Mouse (Mus musculus) heart, embryonic 16.5 days (tissue): Measurements from ENCODE around the gene Meig1. TPM values are rescaled to one million over a fixed set of nuclear protein-coding genes. Genes with fewer than 3 reads are reported as not detected.

Experiments used
- ATAC-seq: fragments of 200-750 bp; cut with Nextera tagmentation; replicated peaks from 2 replicates; pipeline ENCODE4 v1.8.0; 2017; ENCODE audit warnings: moderate number of reproducible peaks; ENCODE audit not compliant: insufficient read depth, low FRiP score; ENCODE audit errors: extremely low read depth
- H3K27ac ChIP-seq: fragments of 300-500 bp; sonication (generic); 2 replicates; pipeline ENCODE4 v1.5.1; 2014; ENCODE audit warnings: mild to moderate bottlenecking, low read length, control low read depth, moderate library complexity
- H3K27me3 ChIP-seq: fragments of 300-500 bp; sonication (generic); 2 replicates; pipeline ENCODE4 v1.6.1; 2014; ENCODE audit warnings: low read length, mixed read lengths; ENCODE audit not compliant: control insufficient read depth, insufficient read depth
- H3K36me3 ChIP-seq: fragments of 300-500 bp; sonication (generic); 2 replicates; pipeline ENCODE4 v1.6.1; 2014; ENCODE audit not compliant: control insufficient read depth, insufficient read depth
- H3K4me1 ChIP-seq: fragments of 300-500 bp; sonication (generic); 2 replicates; pipeline ENCODE4 v1.6.1; 2014; ENCODE audit warnings: low read length, mixed read lengths; ENCODE audit not compliant: control insufficient read depth, insufficient read depth
- H3K4me2 ChIP-seq: fragments of 300-500 bp; sonication (generic); 2 replicates; pipeline ENCODE4 v1.6.1; 2014; ENCODE audit warnings: low read depth, mild to moderate bottlenecking, control low read depth, low read length
- H3K4me3 ChIP-seq: fragments of 300-500 bp; sonication (generic); 2 replicates; pipeline ENCODE4 v1.5.1; 2014; ENCODE audit warnings: mild to moderate bottlenecking, control low read depth, low read length
- H3K9ac ChIP-seq: fragments of 300-500 bp; sonication (generic); 2 replicates; pipeline ENCODE4 v1.6.1; 2014; ENCODE audit warnings: low read length, control low read depth
- H3K9me3 ChIP-seq: fragments of 300-500 bp; sonication (generic); replicated peaks from 2 replicates; pipeline ENCODE4 v1.6.1; 2016; ENCODE audit warnings: low read length; ENCODE audit not compliant: control insufficient read depth
- WGBS: fragments of 180-500 bp; shearing (Covaris S2); extraction: QIAGEN DNeasy Blood & Tissue Kit; methylation state at CpG from one replicate; pipeline ENCODE4 v1.1.7; 2014; 5-methylcytosine and 5-hydroxymethylcytosine counted together
- polyA plus RNA-seq: library from polyadenylated mRNA; unstranded; fragments of >200 nt; fragmentation: Nextera tagmentation; extraction: Ambion mirVana; gene quantifications from 2 replicates; pipeline ENCODE4 v1.2.1, GENCODE M21; 2015

Meig1 gene
- polyA plus RNA-seq, 1 experiment from 2014 or later = 2.7 TPM

- no peak overlapping the region for H3K27ac ChIP-seq
- no peak overlapping the region for H3K4me3 ChIP-seq
- no peak overlapping the region for H3K4me2 ChIP-seq
- H3K9me3 ChIP-seq = no peaks in the 10 kb centered on the region
- H3K36me3 ChIP-seq = no peaks in the 10 kb centered on the region
- ATAC-seq = no peak
- WGBS = 70% methylated on average over 2 of the region's 2 CpGs
- no peak overlapping the region for H3K9ac ChIP-seq
- no peaks in the 10 kb centered on the region for H3K27me3 ChIP-seq
- H3K4me1 ChIP-seq = no peaks in the 10 kb centered on the region
Observed at GRCm38 (mm10) chr2:3391945-3392344, 30.5 kb downstream of the Meig1 start.

- no peaks in the 10 kb centered on the region for H3K9me3 ChIP-seq
- no peak overlapping the region for H3K9ac ChIP-seq
- H3K27ac ChIP-seq = no peak overlapping the region
- no peaks in the 10 kb centered on the region for H3K36me3 ChIP-seq
- no peaks in the 10 kb centered on the region for H3K27me3 ChIP-seq
- no peaks in the 10 kb centered on the region for H3K4me1 ChIP-seq
- H3K4me3 ChIP-seq = no peak overlapping the region
- WGBS = 74% methylated on average over 6 of the region's 6 CpGs
- ATAC-seq = no peak
- H3K4me2 ChIP-seq = no peak overlapping the region
Observed at GRCm38 (mm10) chr2:3387105-3387860, 35.2 kb downstream of the Meig1 start.

GRCm38 (mm10) chr2:3365127-3365526 is 57.3 kb downstream of the Meig1 start:
- WGBS = 64% methylated on average over 4 of the region's 4 CpGs
- no peak overlapping the region for H3K4me3 ChIP-seq
- H3K36me3 ChIP-seq = no peaks in the 10 kb centered on the region
- H3K27ac ChIP-seq = no peak overlapping the region
- H3K27me3 ChIP-seq = peaks cover 3% of the 10 kb centered on the region; the same call in 1 of the 2 replicates
- ATAC-seq = no peak
- no peaks in the 10 kb centered on the region for H3K9me3 ChIP-seq
- H3K4me2 ChIP-seq = no peak overlapping the region
- no peak overlapping the region for H3K9ac ChIP-seq
- no peaks in the 10 kb centered on the region for H3K4me1 ChIP-seq

GRCm38 (mm10) chr2:3361067-3361466 is 61.4 kb downstream of the Meig1 start:
- peaks cover 3% of the 10 kb centered on the region; the same call in 1 of the 2 replicates for H3K27me3 ChIP-seq
- no peak for ATAC-seq

More at GRCm38 (mm10) chr2:3361067-3361466, 61.4 kb downstream of the Meig1 start:
- Histone ChIP-seq H3K4me2 (no peak overlapping the region), H3K9ac (no peak overlapping the region), H3K36me3 (no peaks in the 10 kb centered on the region), H3K27ac (no peak overlapping the region), H3K9me3 (no peaks in the 10 kb centered on the region), H3K4me3 (no peak overlapping the region), H3K4me1 (no peaks in the 10 kb centered on the region)
- WGBS = 77% methylated on average over 3 of the region's 3 CpGs

Other genes starting within 250 kb of the Meig1 start
- 27.5 and 28.9 TPM in 2 replicates for gene Nmt2, start 138.4 kb downstream of the Meig1 start, polyA plus RNA-seq
- 10.9 and 11.9 TPM in 2 replicates for gene Rpp38, start 90.0 kb downstream of the Meig1 start, polyA plus RNA-seq
- 0.49 and 0.51 TPM in 2 replicates for gene Acbd7, start 86.5 kb downstream of the Meig1 start, polyA plus RNA-seq
- gene Olah, start 25.4 kb downstream of the Meig1 start, polyA plus RNA-seq = not detected in 2 replicates
- 3.9 and 5.3 TPM in 2 replicates for gene Dclre1c, start 1.5 kb upstream of the Meig1 start, polyA plus RNA-seq
- 5.5 and 5.8 TPM in 2 replicates for gene Suv39h2, start 52.4 kb upstream of the Meig1 start, polyA plus RNA-seq
- 3.2 and 3.9 TPM in 2 replicates for gene Gm45902, start 90.1 kb upstream of the Meig1 start, polyA plus RNA-seq
- gene Hspa14, start 90.2 kb upstream of the Meig1 start, polyA plus RNA-seq = 75.8 and 86.8 TPM in 2 replicates
- gene Cdnf, start 90.4 kb upstream of the Meig1 start, polyA plus RNA-seq = 0.35 and 0.69 TPM in 2 replicates
- 22.0 and 34.4 TPM in 2 replicates for gene Fam107b, start 147.8 kb upstream of the Meig1 start, polyA plus RNA-seq